Mouse (Mus musculus): ENCODE data around the gene Bst1. TPM values are rescaled to one million over a fixed set of nuclear protein-coding genes. Genes with fewer than 3 reads are reported as not detected.

The Bst1 gene
- total RNA-seq, 4 experiments from 2014 or later, result not detected

GRCm38 (mm10) chr5:43855769-43856168 is 37.1 kb downstream of the Bst1 start:
- DNase-seq (ENCODE audit: low spot score in 2 of 2), result no peak

- DNase-seq (ENCODE audit: low spot score in 2 of 2), result no peak
These were observed 41.0 kb downstream of the Bst1 start for GRCm38 (mm10) chr5:43859663-43860062.

GRCm38 (mm10) chr5:43860096-43860495 is 41.4 kb downstream of the Bst1 start:
- no peak for DNase-seq (ENCODE audit: low spot score in 2 of 2)

- DNase-seq (ENCODE audit: low spot score in 2 of 2), result no peak
These were observed 42.2 kb downstream of the Bst1 start for GRCm38 (mm10) chr5:43860670-43861431.

- DNase-seq (ENCODE audit: low spot score in 2 of 2), result no peak
These were observed 45.0 kb downstream of the Bst1 start for GRCm38 (mm10) chr5:43863642-43864041.

GRCm38 (mm10) chr5:43865316-43865715 is 46.6 kb downstream of the Bst1 start:
- no peak for DNase-seq (ENCODE audit: low spot score in 2 of 2)

GRCm38 (mm10) chr5:43868253-43868652 is 49.6 kb downstream of the Bst1 start, which contains the start of gene Cd38:
Gene Cd38, plus strand, starts transcription at chr5:43868553.
- DNase-seq (ENCODE audit: low spot score in 2 of 2), result no peak

GRCm38 (mm10) chr5:43868711-43869600 is 50.3 kb downstream of the Bst1 start:
- DNase-seq (ENCODE audit: low spot score in 2 of 2), result no peak

GRCm38 (mm10) chr5:43871845-43872244 is 53.2 kb downstream of the Bst1 start:
- DNase-seq (ENCODE audit: low spot score in 2 of 2), result no peak

- DNase-seq (ENCODE audit: low spot score in 2 of 2), result no peak
These were observed 54.0 kb downstream of the Bst1 start for GRCm38 (mm10) chr5:43872652-43873051.

- no peak for DNase-seq (ENCODE audit: low spot score in 2 of 2)
These were observed 63.3 kb downstream of the Bst1 start for GRCm38 (mm10) chr5:43882034-43882433.

- no peak for DNase-seq (ENCODE audit: low spot score in 2 of 2)
These were observed 66.6 kb downstream of the Bst1 start for GRCm38 (mm10) chr5:43885060-43885820.

GRCm38 (mm10) chr5:43892386-43892785 is 73.7 kb downstream of the Bst1 start:
- DNase-seq (ENCODE audit: low spot score in 2 of 2), result no peak

Other genes with a start within 250 kb of the Bst1 start
- 1 to 10 TPM; 3.5 to 5.2 (median 3.8) TPM for gene Cc2d2a, start 156.5 kb upstream of the Bst1 start, total RNA-seq (2022)
- gene Fbxl5, start 2.8 kb downstream of the Bst1 start, total RNA-seq (2022), result 10 to 100 TPM; 33.6 to 43.3 (median 38.1) TPM
- 1 to 10 TPM; 1.1 to 2.5 (median 1.8) TPM for gene Cd38, start 49.7 kb downstream of the Bst1 start, total RNA-seq (2022)
- 1 to 10 TPM; 5.2 to 6.5 (median 5.5) TPM for gene Gm7879, start 94.3 kb downstream of the Bst1 start, total RNA-seq (2022)
- 1 to 10 TPM; 3.0 to 7.8 (median 5.4) TPM for gene Fgfbp1, start 162.9 kb downstream of the Bst1 start, total RNA-seq (2022)